Mouse (Mus musculus) lung, adult 2 months (tissue): ENCODE data around the gene Smarca2. TPM values are rescaled to one million over a fixed set of nuclear protein-coding genes. Genes with fewer than 3 reads are reported as not detected.

Experiments
- DNase-seq: peaks from one replicate; pipeline ENCODE4 v3.0.0; 2022
- H3K4me1 ChIP-seq: fragments of 200-500 bp; 2 replicates; pipeline ENCODE4 v1.6.1; 2011; ENCODE audit warnings: low read length; ENCODE audit not compliant: control insufficient read depth, insufficient read depth
- H3K4me3 ChIP-seq: fragments of 200-500 bp; replicated peaks from 2 replicates; pipeline ENCODE3; 2011; ENCODE audit warnings: low read depth, mild to moderate bottlenecking, control low read depth, low read length; ENCODE audit errors: extremely low read depth
- CTCF ChIP-seq: fragments of 200-500 bp; IDR thresholded peaks from 2 replicates; pipeline ENCODE4 v1.5.1; 2011; ENCODE audit warnings: mild to moderate bottlenecking, low read length, control low read depth; ENCODE audit not compliant: insufficient read depth
- POLR2A ChIP-seq: fragments of 200-500 bp; IDR thresholded peaks from 2 replicates; pipeline ENCODE4 v1.6.1; 2011; ENCODE audit warnings: low read depth, mild to moderate bottlenecking, control low read depth, low read length, borderline replicate concordance; ENCODE audit errors: extremely low read depth
- WGBS: fragments of 180-500 bp; shearing (Covaris S2); methylation state at CpG from one replicate; pipeline ENCODE4 v1.1.7; 2018; 5-methylcytosine and 5-hydroxymethylcytosine counted together
- polyA plus RNA-seq: library from polyadenylated mRNA; depleted of rRNA; stranded (reverse); fragments of >200 nt; gene quantifications from 2 replicates; pipeline ENCODE4 v1.2.3, GENCODE M21; 2012

The Smarca2 gene
- polyA plus RNA-seq, 1 experiment: 78.9 TPM

GRCm38 (mm10) chr19:26613665-26614064, 8.8 kb downstream of the Smarca2 start:
- whole genome bisulfite sequencing: 33% methylated on average over 5 of the region's 5 CpGs
- Histone ChIP-seq H3K4me3 (no peak overlapping the region), H3K4me1 (peaks cover 24% of the 10 kb centered on the region)
- DNase-seq: no peak
- TF ChIP-seq POLR2A: no peak
- no peak for TF ChIP-seq CTCF

GRCm38 (mm10) chr19:26616271-26616670, 11.4 kb downstream of the Smarca2 start:
- H3K4me1 ChIP-seq: peaks cover 21% of the 10 kb centered on the region
- WGBS: 59% methylated on average over 1 of the region's 1 CpGs
- no peak for DNase-seq
- TF ChIP-seq CTCF (no peak), POLR2A (no peak)
- no peak overlapping the region for H3K4me3 ChIP-seq

- TF ChIP-seq POLR2A (no peak), CTCF (no peak)
- Histone ChIP-seq H3K4me3 (no peak overlapping the region), H3K4me1 (peaks cover 21% of the 10 kb centered on the region)
- 55% methylated on average over 5 of the region's 5 CpGs for WGBS
- no peak for DNase-seq
Observed at GRCm38 (mm10) chr19:26617287-26617686, 12.4 kb downstream of the Smarca2 start.

- no peak overlapping the region for H3K4me3 ChIP-seq
- TF ChIP-seq POLR2A: no peak
- TF ChIP-seq CTCF: no peak
- WGBS: 44% methylated on average over 8 of the region's 8 CpGs
- H3K4me1 ChIP-seq: no peaks in the 10 kb centered on the region
- DNase-seq: no peak
Observed at GRCm38 (mm10) chr19:26630712-26631235, 25.9 kb downstream of the Smarca2 start.

- Histone ChIP-seq H3K4me3 (no peak overlapping the region), H3K4me1 (no peaks in the 10 kb centered on the region)
- no peak for DNase-seq
- 80% methylated on average over 5 of the region's 5 CpGs for WGBS
- TF ChIP-seq POLR2A (no peak), CTCF (no peak)
Observed at GRCm38 (mm10) chr19:26632228-26632627, 27.4 kb downstream of the Smarca2 start.

GRCm38 (mm10) chr19:26640556-26640955, 35.7 kb downstream of the Smarca2 start:
- WGBS: 80% methylated on average over 13 of the region's 13 CpGs
- DNase-seq: no peak
- TF ChIP-seq POLR2A: no peak
- Histone ChIP-seq H3K4me1 (peaks cover 13% of the 10 kb centered on the region), H3K4me3 (no peak overlapping the region)

- TF ChIP-seq CTCF (no peak), POLR2A (no peak)
- WGBS: 50% methylated on average over 10 of the region's 10 CpGs
- peaks cover 13% of the 10 kb centered on the region for H3K4me1 ChIP-seq
- no peak for DNase-seq
- H3K4me3 ChIP-seq: no peak overlapping the region
Observed at GRCm38 (mm10) chr19:26641269-26641668, 36.4 kb downstream of the Smarca2 start.

GRCm38 (mm10) chr19:26643011-26643410, 38.2 kb downstream of the Smarca2 start:
- Histone ChIP-seq H3K4me3 (no peak overlapping the region), H3K4me1 (peaks cover 13% of the 10 kb centered on the region)
- TF ChIP-seq POLR2A (no peak), CTCF (no peak)
- no peak for DNase-seq
- 48% methylated on average over 4 of the region's 4 CpGs for WGBS

- Histone ChIP-seq H3K4me3 (no peak overlapping the region), H3K4me1 (peaks cover 13% of the 10 kb centered on the region)
- DNase-seq: no peak
- WGBS: 68% methylated on average over 4 of the region's 4 CpGs
- no peak for TF ChIP-seq CTCF
- no peak for TF ChIP-seq POLR2A
Observed at GRCm38 (mm10) chr19:26643936-26644335, 39.1 kb downstream of the Smarca2 start.

GRCm38 (mm10) chr19:26645016-26645415, 40.2 kb downstream of the Smarca2 start:
- no peak overlapping the region for H3K4me3 ChIP-seq
- 79% methylated on average over 3 of the region's 3 CpGs for WGBS

GRCm38 (mm10) chr19:26646128-26646527, 41.3 kb downstream of the Smarca2 start:
- Histone ChIP-seq H3K4me3 (no peak overlapping the region), H3K4me1 (peaks cover 13% of the 10 kb centered on the region)
- no peak for DNase-seq
- no peak for TF ChIP-seq POLR2A
- TF ChIP-seq CTCF: no peak
- 27% methylated on average over 2 of the region's 2 CpGs for WGBS

More at GRCm38 (mm10) chr19:26645016-26645415, 40.2 kb downstream of the Smarca2 start:
- TF ChIP-seq POLR2A: no peak
- TF ChIP-seq CTCF: no peak
- peaks cover 13% of the 10 kb centered on the region for H3K4me1 ChIP-seq
- no peak for DNase-seq
